Mouse (Mus musculus) embryonic facial prominence, embryonic 10.5 days (tissue): ENCODE data around the gene Colec11. TPM values are rescaled to one million over a fixed set of nuclear protein-coding genes. Genes with fewer than 3 reads are reported as not detected.

Source experiments
- DNase-seq: peaks from one replicate; pipeline ENCODE4 v3.0.0-alpha.2; 2017; ENCODE audit warnings: low spot score
- H3K27ac ChIP-seq: fragments of 300-500 bp; sonication (generic); replicated peaks from 2 replicates; pipeline ENCODE4 v1.5.1; 2016; ENCODE audit warnings: mild to moderate bottlenecking
- H3K27me3 ChIP-seq: fragments of 300-500 bp; sonication (generic); replicated peaks from 2 replicates; pipeline ENCODE4 v1.6.1; 2016; ENCODE audit warnings: low read depth, mild to moderate bottlenecking; ENCODE audit not compliant: poor library complexity, severe bottlenecking
- H3K36me3 ChIP-seq: fragments of 300-500 bp; sonication (generic); replicated peaks from 2 replicates; pipeline ENCODE4 v1.6.1; 2016; ENCODE audit warnings: mild to moderate bottlenecking, moderate library complexity
- H3K4me1 ChIP-seq: fragments of 300-500 bp; sonication (generic); 2 replicates; pipeline ENCODE4 v1.6.1; 2016
- H3K4me3 ChIP-seq: fragments of 300-500 bp; sonication (generic); 2 replicates; pipeline ENCODE4 v1.5.1; 2016; ENCODE audit warnings: mild to moderate bottlenecking, moderate library complexity
- H3K9me3 ChIP-seq: fragments of 300-500 bp; sonication (generic); 2 replicates; pipeline ENCODE4 v1.6.1; 2016; ENCODE audit warnings: mild to moderate bottlenecking
- WGBS: fragments of 180-500 bp; shearing (Covaris S2); methylation state at CpG from one replicate; pipeline ENCODE4 v1.1.7; 2016; 5-methylcytosine and 5-hydroxymethylcytosine counted together
- polyA plus RNA-seq: library from polyadenylated mRNA; unstranded; fragments of >200 nt; fragmentation: Nextera tagmentation; extraction: Ambion mirVana; gene quantifications from 2 replicates; pipeline ENCODE4 v1.2.1, GENCODE M21; 2016

Gene Colec11
- polyA plus RNA-seq, 1 experiment from 2014 or later, result 0.10 TPM

GRCm38 (mm10) chr12:28596851-28597250 lies 26.3 kb downstream of the Colec11 start:
- Histone ChIP-seq H3K4me3 (no peak overlapping the region), H3K9me3 (no peaks in the 10 kb centered on the region), H3K27ac (no peak overlapping the region), H3K4me1 (peaks cover 11% of the 10 kb centered on the region), H3K27me3 (no peaks in the 10 kb centered on the region), H3K36me3 (no peaks in the 10 kb centered on the region)
- DNase-seq, result no peak

- Histone ChIP-seq H3K36me3 (no peaks in the 10 kb centered on the region), H3K4me1 (peaks cover 14% of the 10 kb centered on the region), H3K9me3 (no peaks in the 10 kb centered on the region), H3K4me3 (no peak overlapping the region), H3K27ac (no peak overlapping the region), H3K27me3 (peaks cover 32% of the 10 kb centered on the region)
- no peak for DNase-seq
- 51% methylated on average over 13 of the region's 13 CpGs for WGBS
Observed at GRCm38 (mm10) chr12:28590428-28590827, 32.7 kb downstream of the Colec11 start.

- H3K4me1 ChIP-seq, result peaks cover 14% of the 10 kb centered on the region
Observed at GRCm38 (mm10) chr12:28589090-28589868, 33.9 kb downstream of the Colec11 start.

GRCm38 (mm10) chr12:28587949-28588348 lies 35.2 kb downstream of the Colec11 start:
- Histone ChIP-seq H3K9me3 (no peaks in the 10 kb centered on the region), H3K36me3 (no peaks in the 10 kb centered on the region), H3K27me3 (peaks cover 32% of the 10 kb centered on the region), H3K27ac (no peak overlapping the region), H3K4me1 (peaks cover 12% of the 10 kb centered on the region), H3K4me3 (no peak overlapping the region)
- no peak for DNase-seq
- WGBS, result 79% methylated on average over 6 of the region's 6 CpGs

More at GRCm38 (mm10) chr12:28589090-28589868, 33.9 kb downstream of the Colec11 start:
- Histone ChIP-seq H3K36me3 (no peaks in the 10 kb centered on the region), H3K27ac (peak overlapping the region; percentile 48), H3K9me3 (no peaks in the 10 kb centered on the region), H3K27me3 (peaks cover 32% of the 10 kb centered on the region), H3K4me3 (peak overlapping the region; percentile 62)
- peak; percentile 81 for DNase-seq
- 9% methylated on average over 24 of the region's 24 CpGs for WGBS

- DNase-seq, result no peak
- 65% methylated on average over 3 of the region's 3 CpGs for WGBS
- no peak overlapping the region for H3K4me3 ChIP-seq
Observed at GRCm38 (mm10) chr12:28584036-28584435, 39.1 kb downstream of the Colec11 start.

GRCm38 (mm10) chr12:28582423-28582822 lies 40.8 kb downstream of the Colec11 start, which contains the start of gene Allc:
Allc (minus strand) TSS chr12:28582523.
- no peak within 1 kb of the TSS for H3K27ac ChIP-seq
- no peak within 1 kb of the TSS for H3K4me3 ChIP-seq
- no peaks in the 10 kb centered on the region for H3K27me3 ChIP-seq
- WGBS, result 87% methylated on average over 8 of the region's 8 CpGs
- H3K9me3 ChIP-seq, result no peaks in the 10 kb centered on the region
- no peak for DNase-seq
- H3K36me3 ChIP-seq, result no peaks in the 10 kb centered on the region
- H3K4me1 ChIP-seq, result no peaks in the 10 kb centered on the region

More at GRCm38 (mm10) chr12:28584036-28584435, 39.1 kb downstream of the Colec11 start:
- Histone ChIP-seq H3K9me3 (no peaks in the 10 kb centered on the region), H3K27ac (no peak overlapping the region), H3K27me3 (peaks cover 12% of the 10 kb centered on the region), H3K36me3 (no peaks in the 10 kb centered on the region), H3K4me1 (no peaks in the 10 kb centered on the region)

GRCm38 (mm10) chr12:28579132-28579531 lies 44.0 kb downstream of the Colec11 start:
- 34% methylated on average over 4 of the region's 4 CpGs for WGBS

GRCm38 (mm10) chr12:28578147-28578546 lies 45.0 kb downstream of the Colec11 start:
- Histone ChIP-seq H3K27ac (no peak overlapping the region), H3K27me3 (no peaks in the 10 kb centered on the region), H3K9me3 (0 out of 2 replicates have a peak, but pooled peaks cover 4% of the 10 kb centered on the region), H3K36me3 (no peaks in the 10 kb centered on the region), H3K4me1 (no peaks in the 10 kb centered on the region), H3K4me3 (no peak overlapping the region)
- no peak for DNase-seq
- WGBS, result 90% methylated on average over 3 of the region's 3 CpGs

More at GRCm38 (mm10) chr12:28579132-28579531, 44.0 kb downstream of the Colec11 start:
- H3K27me3 ChIP-seq, result no peaks in the 10 kb centered on the region
- H3K4me1 ChIP-seq, result no peaks in the 10 kb centered on the region
- H3K9me3 ChIP-seq, result no peaks in the 10 kb centered on the region
- H3K36me3 ChIP-seq, result no peaks in the 10 kb centered on the region
- no peak overlapping the region for H3K27ac ChIP-seq
- DNase-seq, result peak; percentile 48
- H3K4me3 ChIP-seq, result no peak overlapping the region

- WGBS, result 78% methylated on average over 6 of the region's 6 CpGs
Observed at GRCm38 (mm10) chr12:28575366-28576070, 47.7 kb downstream of the Colec11 start.

GRCm38 (mm10) chr12:28572241-28572640 lies 50.9 kb downstream of the Colec11 start:
- Histone ChIP-seq H3K4me1 (no peaks in the 10 kb centered on the region), H3K9me3 (0 out of 2 replicates have a peak, but pooled peaks cover 4% of the 10 kb centered on the region)

More at GRCm38 (mm10) chr12:28575366-28576070, 47.7 kb downstream of the Colec11 start:
- no peak for DNase-seq
- H3K27ac ChIP-seq, result no peak overlapping the region
- no peaks in the 10 kb centered on the region for H3K27me3 ChIP-seq
- no peaks in the 10 kb centered on the region for H3K4me1 ChIP-seq
- no peaks in the 10 kb centered on the region for H3K36me3 ChIP-seq
- 0 out of 2 replicates have a peak, but pooled peaks cover 4% of the 10 kb centered on the region for H3K9me3 ChIP-seq
- no peak overlapping the region for H3K4me3 ChIP-seq

GRCm38 (mm10) chr12:28552299-28552698 lies 70.9 kb downstream of the Colec11 start, which contains the start of gene Dcdc2c:
Dcdc2c (minus strand) TSS chr12:28552399.
- Histone ChIP-seq H3K36me3 (no peaks in the 10 kb centered on the region), H3K9me3 (no peaks in the 10 kb centered on the region), H3K4me3 (no peak within 1 kb of the TSS), H3K27ac (no peak within 1 kb of the TSS), H3K27me3 (peaks cover 19% of the 10 kb centered on the region), H3K4me1 (no peaks in the 10 kb centered on the region)
- WGBS, result 78% methylated on average over 15 of the region's 15 CpGs
- no peak for DNase-seq

More at GRCm38 (mm10) chr12:28572241-28572640, 50.9 kb downstream of the Colec11 start:
- DNase-seq, result no peak
- no peaks in the 10 kb centered on the region for H3K36me3 ChIP-seq
- H3K4me3 ChIP-seq, result no peak overlapping the region
- no peak overlapping the region for H3K27ac ChIP-seq
- 87% methylated on average over 2 of the region's 2 CpGs for WGBS
- H3K27me3 ChIP-seq, result no peaks in the 10 kb centered on the region

- Histone ChIP-seq H3K9me3 (no peaks in the 10 kb centered on the region), H3K27me3 (peaks cover 19% of the 10 kb centered on the region), H3K4me1 (no peaks in the 10 kb centered on the region), H3K27ac (no peak overlapping the region), H3K4me3 (no peak overlapping the region), H3K36me3 (no peaks in the 10 kb centered on the region)
- 68% methylated on average over 18 of the region's 18 CpGs for WGBS
- DNase-seq, result no peak
Observed at GRCm38 (mm10) chr12:28551775-28552174, 71.4 kb downstream of the Colec11 start.
